Mouse (Mus musculus): ENCODE results near the gene Osmr.

DNA sequence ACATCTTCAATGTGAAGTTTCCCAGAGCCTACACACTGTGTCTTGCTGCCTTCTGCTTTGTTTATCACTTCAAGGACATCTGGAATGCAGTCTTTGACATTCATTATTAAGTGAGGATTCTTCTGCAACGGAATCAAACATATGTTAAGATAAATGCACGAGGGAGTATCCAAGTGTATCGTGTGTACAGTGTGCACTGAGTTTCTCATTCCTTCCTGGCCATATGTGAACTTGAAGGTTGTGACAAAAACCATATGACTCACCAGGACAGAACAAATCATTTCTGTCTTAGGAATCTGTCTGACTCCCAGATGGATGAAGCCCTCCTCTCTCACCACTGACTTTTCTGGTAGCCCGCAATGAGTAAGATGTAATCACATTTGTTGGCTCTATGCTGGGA is 59.0 kb downstream of the Osmr start:
- no peak for TF ChIP-seq POLR2A (IDR thresholded peaks at IDR 0.05; ENCODE audit: borderline replicate concordance, low read depth, low read length)
- no peak for TF ChIP-seq CTCF (IDR thresholded peaks at IDR 0.05; ENCODE audit: low read depth, low read length)

All from bone marrow macrophage, adult 2 months (primary cell).